Mouse (Mus musculus) gastrocnemius, postnatal 10 days (tissue): ENCODE measurements at regions not wholly inside any gene's neighbourhood (a gene's known extent, or its start where the extent isn't known, plus 50 kb on each side); places are given as distances from the start of the nearest gene placed in this dataset.

Experiments
- DNase-seq: peaks from one replicate; pipeline ENCODE4 v3.0.0; 2021; ENCODE audit warnings: mixed read lengths

- no peak for DNase-seq
Measured at GRCm38 (mm10) chr9:51523471-51523870, 194.8 kb upstream of the 1810046K07Rik start.

DNA sequence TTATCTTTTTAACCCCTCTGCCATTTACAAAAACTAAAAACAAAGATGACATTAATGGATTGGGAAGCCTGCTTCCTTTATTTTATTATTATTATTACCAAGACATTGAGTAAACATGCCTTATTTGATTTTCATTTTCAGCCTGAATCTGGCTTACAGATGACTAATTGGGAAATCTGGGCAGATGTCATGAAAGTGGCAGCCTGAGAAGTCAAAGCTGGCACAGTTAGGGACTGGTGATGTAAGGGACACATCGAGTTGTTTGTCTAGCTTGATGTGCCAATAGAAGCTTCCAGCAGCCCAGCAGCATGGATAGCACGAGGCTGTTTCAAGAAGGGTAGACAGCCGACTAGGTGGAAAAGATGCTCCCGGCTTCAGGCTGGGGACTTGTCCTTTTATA lies 197.2 kb upstream of the 1810046K07Rik start:
- DNase-seq = no peak

- DNase-seq = no peak
Measured at GRCm38 (mm10) chr9:51538894-51539293, 210.2 kb upstream of the 1810046K07Rik start.

DNA sequence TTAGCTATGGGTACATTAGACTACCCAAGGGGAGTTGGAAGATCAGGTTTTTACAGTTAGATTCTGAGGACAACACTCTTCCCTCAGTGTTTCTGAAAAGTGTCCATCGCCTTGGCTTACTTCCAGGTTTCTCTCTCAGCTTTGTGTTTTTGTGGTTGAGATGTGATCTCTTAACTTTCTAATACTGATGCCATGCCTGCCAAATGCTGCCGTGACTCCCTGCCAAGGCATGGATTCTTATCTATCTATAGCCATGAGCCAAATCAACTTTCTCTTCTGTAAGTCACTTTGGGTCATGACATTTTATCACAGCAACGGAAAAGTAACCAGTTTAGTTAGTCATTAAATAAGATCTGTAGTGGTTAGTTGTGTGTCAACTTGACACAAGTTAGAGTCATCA lies 213.2 kb upstream of the 1810046K07Rik start:
- DNase-seq = no peak

DNA sequence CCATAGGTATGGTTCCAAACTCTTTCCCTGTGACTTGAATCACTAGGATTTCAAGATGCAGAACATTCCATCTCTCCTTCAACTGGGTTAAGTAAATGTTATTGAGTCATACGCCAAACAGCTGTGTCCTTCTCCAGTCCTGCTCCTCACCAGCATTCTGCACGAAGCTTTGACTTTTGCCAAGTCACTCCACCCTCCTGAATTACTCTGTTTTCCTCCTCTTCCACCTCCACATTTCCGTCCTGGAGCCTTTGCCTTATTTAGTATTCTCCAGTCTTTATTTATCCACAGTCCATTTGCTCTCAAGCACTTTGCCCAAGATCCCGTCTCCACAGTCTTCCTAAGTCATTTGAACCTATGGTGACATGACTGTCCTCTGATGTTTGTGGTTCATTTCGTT lies 193.1 kb upstream of the Arhgap20 start:
- DNase-seq = no peak

DNA sequence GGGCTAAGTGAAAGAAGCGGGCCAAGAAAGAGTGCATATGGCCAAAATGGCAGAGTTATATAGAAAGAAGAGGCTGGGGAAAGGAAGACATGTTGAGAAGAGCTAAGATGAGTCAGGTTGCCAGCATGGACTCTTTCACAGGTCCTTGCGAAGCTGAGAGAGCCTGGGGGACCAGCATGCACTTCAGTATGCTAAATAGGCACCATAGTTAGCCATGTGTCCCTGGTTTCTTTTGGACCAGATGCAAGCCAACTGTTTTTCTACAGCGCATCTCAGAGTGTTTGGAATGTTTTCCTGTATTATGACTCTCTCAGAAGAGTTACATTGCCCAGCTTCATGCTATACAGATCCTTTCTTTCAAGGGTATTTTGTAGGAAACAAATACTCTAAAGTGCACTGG lies 183.5 kb upstream of the Arhgap20 start:
- DNase-seq = no peak

DNA sequence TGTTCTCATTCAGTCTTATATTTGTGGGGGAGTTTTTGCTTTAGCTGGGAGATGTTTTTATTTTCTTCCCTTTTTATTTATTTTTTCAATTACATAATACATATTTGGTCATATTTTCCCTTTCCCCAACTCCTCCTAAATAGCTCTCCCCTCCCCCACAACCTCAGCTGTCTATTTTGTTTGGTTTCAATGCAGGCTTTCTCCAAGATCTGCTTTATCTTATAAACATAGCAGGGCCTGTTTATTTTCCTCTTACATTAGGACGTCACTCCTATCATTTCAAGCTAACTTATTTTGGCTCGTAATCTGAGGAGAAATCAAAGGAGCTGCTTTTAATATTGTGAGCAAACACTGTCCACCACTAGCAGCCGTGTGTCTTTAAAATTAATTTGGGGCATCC lies 171.4 kb upstream of the Arhgap20 start:
- DNase-seq = no peak

DNA sequence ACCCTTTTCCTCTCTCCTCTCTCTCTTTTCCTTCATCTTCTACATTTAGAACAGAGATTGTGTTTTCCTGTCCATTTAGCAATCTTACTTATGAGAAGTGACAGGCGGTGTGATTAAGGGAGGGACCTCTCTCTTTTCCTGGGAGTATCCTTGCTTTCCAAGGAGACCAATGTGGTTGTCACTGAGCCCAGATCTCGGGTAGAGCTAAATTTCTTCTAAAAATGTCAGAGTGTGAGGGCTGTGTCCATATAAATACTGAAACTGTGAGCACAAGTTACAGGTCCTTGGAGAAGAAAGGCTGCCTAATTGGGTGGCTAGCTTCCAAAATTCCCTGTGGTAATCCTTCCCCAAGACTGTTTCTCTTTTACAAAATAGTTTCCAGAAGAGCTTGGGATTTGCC lies 166.4 kb upstream of the Arhgap20 start:
- no peak for DNase-seq

DNA sequence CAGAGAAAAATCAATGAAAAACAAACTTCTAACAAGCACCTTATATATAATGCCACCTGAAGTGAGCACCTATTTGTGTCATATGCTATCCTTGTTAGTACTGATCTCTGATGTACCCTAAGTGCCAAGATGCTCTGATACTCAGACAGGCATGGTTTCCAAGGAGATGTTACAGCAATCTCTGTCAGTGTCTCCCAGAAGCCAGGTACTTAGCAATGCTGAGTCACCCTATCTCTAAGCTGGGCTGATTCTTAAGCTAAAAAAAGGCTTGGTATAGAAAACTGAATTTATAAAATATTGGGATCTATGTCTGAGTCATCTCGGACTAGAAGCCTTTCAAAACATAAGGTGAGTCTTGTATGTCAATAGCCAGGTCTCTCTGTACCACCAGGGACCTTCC lies 157.0 kb upstream of the Arhgap20 start:
- DNase-seq = no peak

DNA sequence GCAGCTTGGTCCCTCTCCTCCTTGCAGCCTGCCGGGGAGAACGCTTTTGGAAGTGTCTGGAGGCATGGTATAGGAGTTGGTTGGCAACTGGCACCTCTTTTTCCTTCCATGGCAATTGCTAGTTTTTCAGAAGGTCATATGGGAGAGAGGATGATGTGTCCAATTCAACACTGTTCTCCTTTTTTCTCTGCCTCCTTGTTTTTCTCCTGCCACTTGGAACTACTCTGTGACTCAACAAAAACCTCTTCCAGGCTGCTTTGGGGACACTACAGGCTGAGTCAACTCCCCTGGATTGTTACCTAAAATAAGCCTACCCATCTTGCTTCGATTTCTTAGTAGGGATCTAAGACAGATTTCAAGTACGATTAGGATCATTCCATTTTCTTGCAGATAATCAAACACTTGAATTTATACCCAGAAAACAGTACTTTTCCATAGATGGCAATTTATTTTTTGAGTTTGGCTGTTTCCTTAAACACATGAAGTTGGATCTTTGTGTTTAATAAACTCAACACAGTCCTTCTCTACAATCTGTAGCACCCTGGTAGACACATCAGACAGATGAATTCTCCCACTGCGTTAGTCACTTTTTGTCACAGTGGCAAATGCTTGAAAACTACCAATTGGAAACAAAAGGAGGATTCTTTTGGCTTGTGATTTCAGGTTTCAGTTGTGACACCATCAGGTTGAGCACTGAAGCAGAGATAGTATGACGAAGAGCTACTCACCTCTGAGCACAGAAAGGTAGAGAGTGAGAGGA lies 156.3 kb upstream of the Arhgap20 start:
- no peak for DNase-seq

- DNase-seq = no peak
Measured at GRCm38 (mm10) chr9:51626156-51626555, 139.0 kb upstream of the Arhgap20 start.

- no peak for DNase-seq
Measured at GRCm38 (mm10) chr9:51636097-51636496, 129.0 kb upstream of the Arhgap20 start.

DNA sequence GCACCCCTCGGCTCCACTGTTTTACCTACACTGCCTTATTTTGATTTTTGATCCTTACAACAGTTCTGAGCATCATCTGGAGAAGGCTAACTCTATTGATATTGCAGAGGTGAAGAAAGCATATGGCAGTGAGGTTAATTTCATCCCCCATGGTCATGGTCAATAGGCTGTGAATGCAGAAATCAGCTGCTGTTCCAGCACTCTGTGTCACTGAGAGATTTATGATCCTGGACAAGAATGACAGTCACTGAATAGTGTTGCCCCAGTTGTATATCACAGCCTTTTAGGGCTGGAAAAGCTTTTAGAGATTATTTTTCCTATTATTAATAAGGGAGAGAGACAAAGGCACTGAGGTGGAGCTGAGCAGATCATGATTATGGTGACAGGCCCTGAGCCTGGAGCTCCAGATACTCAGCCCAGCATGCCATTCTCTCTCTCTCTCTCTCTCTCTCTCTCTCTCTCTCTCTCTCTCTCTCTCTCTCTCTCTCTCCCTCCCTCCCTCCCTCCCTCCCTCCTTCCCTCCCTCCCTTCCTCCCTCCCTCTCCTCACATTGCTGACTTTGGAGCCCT lies 128.5 kb upstream of the Arhgap20 start:
- DNase-seq = no peak

DNA sequence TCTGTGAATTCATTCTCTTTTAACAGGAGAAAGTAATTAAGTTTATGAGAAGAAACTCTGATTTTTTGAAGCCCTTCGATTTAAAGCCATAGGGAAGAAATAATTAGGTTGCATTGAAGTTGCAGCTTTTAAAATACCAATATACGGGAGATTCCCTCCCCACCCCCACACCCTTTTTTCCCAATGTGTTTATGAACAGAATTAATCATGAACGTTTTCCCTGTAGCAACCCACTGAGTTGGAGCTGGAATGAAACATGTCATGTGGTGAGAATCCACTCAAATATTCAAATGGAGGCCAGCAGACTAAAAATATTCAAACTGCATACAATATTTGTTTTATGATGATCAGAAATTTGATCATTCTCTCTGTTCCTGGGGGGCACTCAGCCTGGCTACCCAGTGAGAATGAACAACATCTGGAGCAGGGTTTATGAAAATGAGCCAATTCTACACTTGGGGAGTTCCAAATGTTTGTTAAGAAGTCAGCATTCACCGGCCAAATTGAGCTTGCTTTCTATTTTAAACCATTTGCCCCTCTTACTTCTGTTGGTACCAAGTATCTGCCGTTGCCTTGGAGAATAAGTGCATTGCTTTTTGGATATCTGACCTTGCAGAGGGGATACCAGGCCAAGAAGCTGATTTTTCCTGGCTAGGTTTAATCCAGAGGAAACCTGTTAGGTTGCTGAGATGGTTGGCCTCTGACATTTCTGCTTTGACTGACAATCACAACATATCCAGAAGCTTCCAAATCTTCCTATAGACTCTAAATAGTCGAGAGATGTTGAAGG lies 127.8 kb upstream of the Arhgap20 start:
- no peak for DNase-seq

GRCm38 (mm10) chr9:51641706-51642105 lies 123.4 kb upstream of the Arhgap20 start:
- no peak for DNase-seq

GRCm38 (mm10) chr9:51645426-51645825 lies 119.7 kb upstream of the Arhgap20 start:
- DNase-seq = no peak

DNA sequence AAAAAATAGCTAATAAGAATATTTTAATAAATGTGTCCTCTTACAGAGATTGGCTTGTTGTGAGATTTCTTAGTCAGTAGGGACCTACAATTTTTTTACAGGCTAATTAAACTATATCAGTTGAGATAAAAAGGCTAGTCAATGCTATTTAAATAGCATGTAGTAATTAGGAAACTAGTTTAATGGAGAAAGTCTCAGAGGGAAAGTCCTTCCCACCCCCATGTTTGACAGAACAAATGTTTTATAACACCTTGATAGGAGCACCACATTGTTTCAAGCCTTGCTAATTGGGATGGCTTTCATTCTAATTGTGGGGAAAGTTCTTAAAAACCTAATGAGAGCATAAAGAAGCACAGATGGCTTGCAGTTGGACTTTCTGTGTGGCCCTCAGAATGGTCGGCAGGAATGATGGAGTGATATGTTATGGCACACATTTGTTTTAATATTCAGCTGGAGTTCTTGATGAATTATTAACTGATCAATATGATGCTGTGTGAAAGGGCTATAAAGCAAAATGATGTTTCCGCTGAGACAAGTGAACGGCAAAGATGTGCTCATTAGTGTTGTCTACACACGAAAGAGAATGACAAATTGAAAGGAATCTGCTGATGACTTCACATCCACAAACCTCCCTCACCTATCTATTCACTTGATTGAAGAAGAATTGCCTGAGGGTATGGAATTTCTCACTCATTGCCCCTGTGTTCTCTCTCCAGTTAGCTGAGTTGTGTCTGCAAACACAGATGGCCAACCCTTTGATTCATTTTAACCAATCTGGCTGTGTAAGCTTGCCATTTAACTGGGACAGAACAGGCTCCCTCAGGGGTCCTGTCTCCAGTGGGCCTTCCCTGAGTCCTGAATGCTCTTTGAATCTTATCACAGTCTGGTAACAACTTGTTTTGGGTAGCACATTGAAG lies 111.5 kb upstream of the Arhgap20 start:
- DNase-seq = no peak

DNA sequence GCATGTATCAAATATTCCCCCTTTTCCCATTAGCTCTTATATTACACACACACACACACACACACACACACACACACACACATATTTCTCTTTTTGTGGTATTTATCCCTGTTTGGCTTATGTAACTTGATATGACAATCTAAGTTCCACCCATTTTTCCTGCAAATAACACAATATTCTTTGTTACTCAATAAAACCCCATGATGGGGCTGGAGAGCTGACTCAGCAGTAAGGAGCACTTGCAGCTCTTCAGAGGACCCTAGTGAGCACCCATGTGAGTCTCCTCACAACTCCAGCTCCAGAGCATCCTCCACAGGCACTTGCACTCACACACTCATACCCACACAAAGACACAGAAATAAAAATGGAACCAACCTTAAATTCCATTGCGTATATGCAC lies 110.5 kb upstream of the Arhgap20 start:
- DNase-seq = no peak

GRCm38 (mm10) chr9:51657796-51658195 lies 107.3 kb upstream of the Arhgap20 start:
- DNase-seq = no peak

DNA sequence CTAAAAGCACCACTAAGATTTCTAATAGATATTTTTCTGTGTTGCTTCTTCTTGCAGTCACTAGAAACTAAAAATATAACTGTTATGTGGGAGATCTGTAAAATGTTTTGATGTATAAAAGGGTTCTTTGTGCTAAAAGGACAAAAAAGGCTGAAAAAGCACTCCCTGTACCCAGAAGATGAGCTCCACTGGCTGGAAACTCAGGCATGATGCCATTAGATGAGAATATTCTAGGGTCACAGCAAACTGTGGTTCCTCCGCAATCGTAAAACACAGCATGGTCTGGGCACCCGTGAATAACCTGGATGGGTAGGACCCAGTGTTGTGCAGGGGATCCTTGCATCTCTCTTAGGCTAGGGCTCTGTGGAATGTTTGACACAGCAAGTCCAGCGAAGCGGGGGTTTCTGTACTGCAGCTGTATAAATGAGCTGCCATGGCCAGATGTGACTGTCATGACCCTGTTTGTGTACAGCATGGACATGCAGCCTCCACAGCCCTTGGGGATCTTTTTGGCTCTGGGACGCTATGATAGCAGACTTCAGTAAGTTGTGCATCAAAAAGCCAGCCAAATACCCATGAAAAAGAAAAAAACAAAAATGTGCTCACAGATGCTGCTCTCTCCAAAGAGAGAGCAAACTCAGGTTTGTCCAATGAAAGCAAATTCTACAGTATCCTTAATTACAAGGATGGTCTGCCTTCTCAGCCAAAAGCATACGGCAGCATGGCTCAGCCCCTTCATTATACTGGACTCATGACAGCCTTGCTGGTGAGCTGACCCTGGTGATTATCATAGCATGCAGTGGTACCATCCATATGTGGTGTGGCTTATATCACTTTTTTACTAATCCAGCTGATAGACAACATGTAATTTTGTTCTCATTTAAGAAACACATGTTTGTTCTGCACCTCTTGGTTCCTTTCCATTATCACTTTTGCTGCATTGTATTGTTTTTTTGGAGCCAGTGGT lies 103.9 kb upstream of the Arhgap20 start:
- DNase-seq = peak; percentile 13

DNA sequence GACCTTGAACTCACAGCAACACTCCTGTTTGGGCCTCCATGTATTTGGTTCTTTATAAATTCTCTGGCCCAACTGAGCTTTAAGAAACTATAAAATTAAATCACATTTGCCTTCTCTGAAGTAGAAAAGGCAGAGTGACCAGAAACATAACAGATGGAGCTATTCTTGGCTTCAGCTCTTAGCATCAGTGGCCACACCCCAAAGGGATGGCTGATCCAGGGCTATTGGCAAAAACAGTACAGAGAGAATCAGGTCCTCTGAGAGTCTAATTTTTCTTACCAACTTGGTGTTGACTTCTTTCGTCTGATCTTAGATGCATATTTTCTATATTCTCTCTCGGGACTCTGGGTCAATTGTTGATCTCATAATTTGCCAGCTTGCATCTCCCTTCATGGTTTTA lies 103.2 kb upstream of the Arhgap20 start:
- no peak for DNase-seq
